Comparison of ENCODE assay signal across 8 mouse cellular contexts in the genomic region with DNA sequence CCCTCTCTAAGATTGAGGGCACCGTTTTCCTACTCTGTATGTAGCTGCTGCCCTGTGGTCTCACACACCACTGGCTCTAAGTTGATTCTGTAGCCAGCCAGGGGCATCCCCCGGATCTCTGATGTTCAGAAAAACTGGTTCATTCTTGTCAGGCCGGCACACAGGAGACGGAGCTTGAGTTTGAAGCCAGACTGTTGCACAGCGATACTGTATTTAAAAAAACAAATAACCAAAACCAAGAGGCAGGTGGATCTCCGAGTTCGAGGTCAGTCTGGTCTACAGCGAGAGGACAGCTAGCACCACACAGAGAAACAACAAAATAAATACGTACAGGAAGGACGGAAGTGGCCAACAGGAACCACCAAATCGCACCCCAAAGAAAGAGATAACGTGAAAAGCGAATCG. TPM values are rescaled to one million over a fixed set of nuclear protein-coding genes. Genes with fewer than 3 reads are reported as not detected.
DNase-seq lines count a peak whose midpoint lies in the region; ATAC-seq lines count a peak whose summit lies in the region.

No protein-coding gene starts in this region.

- H3K4me2 ChIP-seq in kidney, embryonic 15.5 days, result peak overlapping the region; percentile 64
- H3K4me2 ChIP-seq in forebrain, embryonic 12.5 days, result peak overlapping the region; percentile 73

- WGBS in kidney, embryonic 15.5 days, result under 1% methylated on average over 14 of the region's 14 CpGs
- 3% methylated on average over 14 of the region's 14 CpGs for WGBS in forebrain, embryonic 12.5 days

- peaks cover 25% of the 10 kb centered on the region for H3K4me1 ChIP-seq in kidney, embryonic 15.5 days
- H3K4me1 ChIP-seq in forebrain, embryonic 12.5 days, result peaks cover 28% of the 10 kb centered on the region

- intact Hi-C loops in left cerebral cortex, postnatal 4 days (cut with DNase I), result loop anchor here (5.0 kb wide), 1 partner anchor 158 kb away; no protein-coding TSS in a partner anchor

- ATAC-seq in kidney, embryonic 15.5 days (replicated peaks; ENCODE audit: low FRiP score), result peak; percentile 41
- peak; percentile 57 for ATAC-seq in forebrain, embryonic 12.5 days (ENCODE audit: low FRiP score)
- ATAC-seq in neutrophil, adult 5-6 weeks (ENCODE audit: extremely low read depth, insufficient number of reproducible peaks, low FRiP score, poor library complexity, severe bottlenecking), result peak; percentile 43; the same call in 1 of the 2 replicates

- no peak for DNase-seq in kidney, adult 11 months
- peak; percentile 52 for DNase-seq in Muller cell, postnatal 12 days (ENCODE audit: inconsistent ontology term)
- DNase-seq in liver, result peak; percentile 46
- DNase-seq in left cerebral cortex, postnatal 4 days, result no peak
- DNase-seq in left cerebral cortex, adult 9 months (ENCODE audit: low spot score in 2 of 2), result no peak

- H3K9ac ChIP-seq in kidney, embryonic 15.5 days, result peak overlapping the region; percentile 99
- peak overlapping the region; percentile 89 for H3K9ac ChIP-seq in forebrain, embryonic 12.5 days

- no peaks in the 10 kb centered on the region for H3K27me3 ChIP-seq in kidney, embryonic 15.5 days
- no peaks in the 10 kb centered on the region for H3K27me3 ChIP-seq in forebrain, embryonic 12.5 days

- H3K4me3 ChIP-seq in kidney, embryonic 15.5 days (replicated peaks), result peak overlapping the region; percentile 97
- peak overlapping the region; percentile 85 for H3K4me3 ChIP-seq in forebrain, embryonic 12.5 days (replicated peaks)

- H3K9me3 ChIP-seq in kidney, embryonic 15.5 days (replicated peaks), result no peaks in the 10 kb centered on the region
- H3K9me3 ChIP-seq in forebrain, embryonic 12.5 days, result no peaks in the 10 kb centered on the region

- H3K27ac ChIP-seq in kidney, embryonic 15.5 days, result peak overlapping the region; percentile 93
- H3K27ac ChIP-seq in forebrain, embryonic 12.5 days, result peak overlapping the region; percentile 92

- H3K36me3 ChIP-seq in kidney, embryonic 15.5 days, result peaks cover 20% of the 10 kb centered on the region
- H3K36me3 ChIP-seq in forebrain, embryonic 12.5 days (replicated peaks), result peaks cover 15% of the 10 kb centered on the region; the same call in 1 of the 2 replicates

RNA-seq across cellular contexts. Expression of gene Spg7, which starts 2.1 kb away (rescaled TPM):
- 48.9 and 52.5 TPM in 2 replicates for polyA plus RNA-seq in kidney, embryonic 15.5 days (2015; fragmentation: Nextera tagmentation; extraction: Ambion mirVana)
- polyA plus RNA-seq in forebrain, embryonic 12.5 days (2016; fragmentation: Nextera tagmentation; extraction: Ambion mirVana), result 59.1 and 61.6 TPM in 2 replicates
- 47.3 and 65.8 TPM in 2 replicates for total RNA-seq in neutrophil, adult 5-6 weeks (2017)
- 10 to 100 TPM; 73.8 to 79.7 TPM for total RNA-seq in left cerebral cortex, postnatal 4 days (2021)

RNA-seq across cellular contexts. Expression of gene Ankrd11, which starts 22.7 kb away (rescaled TPM):
- polyA plus RNA-seq in kidney, embryonic 15.5 days (2015; fragmentation: Nextera tagmentation; extraction: Ambion mirVana), result 33.5 and 38.0 TPM in 2 replicates
- polyA plus RNA-seq in forebrain, embryonic 12.5 days (2016; fragmentation: Nextera tagmentation; extraction: Ambion mirVana), result 38.4 and 65.7 TPM in 2 replicates
- total RNA-seq in neutrophil, adult 5-6 weeks (2017), result 284 and 304 TPM in 2 replicates
- total RNA-seq in left cerebral cortex, postnatal 4 days (2021), result 100 to 1,000 TPM; 138 to 143 TPM

RNA-seq across cellular contexts. Expression of gene Rpl13, which starts 37.3 kb away (rescaled TPM):
- 1,386 and 1,404 TPM in 2 replicates for polyA plus RNA-seq in kidney, embryonic 15.5 days (2015; fragmentation: Nextera tagmentation; extraction: Ambion mirVana)
- 1,076 and 1,105 TPM in 2 replicates for polyA plus RNA-seq in forebrain, embryonic 12.5 days (2016; fragmentation: Nextera tagmentation; extraction: Ambion mirVana)
- 1,023 and 1,109 TPM in 2 replicates for total RNA-seq in neutrophil, adult 5-6 weeks (2017)
- 100 to 1,000 TPM; 539 to 588 TPM for total RNA-seq in left cerebral cortex, postnatal 4 days (2021)

RNA-seq across cellular contexts. Expression of gene Cpne7, which starts 52.4 kb away (rescaled TPM):
- polyA plus RNA-seq in kidney, embryonic 15.5 days (2015; fragmentation: Nextera tagmentation; extraction: Ambion mirVana), result 0.63 and 1.0 TPM in 2 replicates
- 0.29 and 0.49 TPM in 2 replicates for polyA plus RNA-seq in forebrain, embryonic 12.5 days (2016; fragmentation: Nextera tagmentation; extraction: Ambion mirVana)
- total RNA-seq in neutrophil, adult 5-6 weeks (2017), result 0.35 TPM in 1 of 2 replicates, not detected in the other
- 10 to 100 TPM; 39.2 to 59.4 TPM for total RNA-seq in left cerebral cortex, postnatal 4 days (2021)

Comparison
In these comparisons a context has a peak if more than half of its experiments do, and no peak if none do; other contexts are left out.
1. DNase-seq: peak in Muller cell, postnatal 12 days (single experiment) and liver (single experiment); none in kidney, adult 11 months (single experiment), left cerebral cortex, postnatal 4 days (single experiment) and left cerebral cortex, adult 9 months (0 of 2).
2. Peak in every context shown above with its lines, with median percentiles within 50 percentile points of each other: ATAC-seq.